Mouse (Mus musculus): ENCODE data around the gene Unc80. TPM values are rescaled to one million over a fixed set of nuclear protein-coding genes. Genes with fewer than 3 reads are reported as not detected.
A peak's percentile ranks its signal among the peaks of the same experiment; 100 is the strongest.

Unc80 gene
- total RNA-seq (2021): 10 to 100 TPM; 14.3 to 15.8 TPM
- long read RNA-seq, experiment 1: 0 reads
- long read RNA-seq, experiment 2, partial matches to known transcripts: 0 of 1 reads
- long read RNA-seq, experiment 2, other reads (novel, unspliced or antisense): 1 of 1 reads

DNA sequence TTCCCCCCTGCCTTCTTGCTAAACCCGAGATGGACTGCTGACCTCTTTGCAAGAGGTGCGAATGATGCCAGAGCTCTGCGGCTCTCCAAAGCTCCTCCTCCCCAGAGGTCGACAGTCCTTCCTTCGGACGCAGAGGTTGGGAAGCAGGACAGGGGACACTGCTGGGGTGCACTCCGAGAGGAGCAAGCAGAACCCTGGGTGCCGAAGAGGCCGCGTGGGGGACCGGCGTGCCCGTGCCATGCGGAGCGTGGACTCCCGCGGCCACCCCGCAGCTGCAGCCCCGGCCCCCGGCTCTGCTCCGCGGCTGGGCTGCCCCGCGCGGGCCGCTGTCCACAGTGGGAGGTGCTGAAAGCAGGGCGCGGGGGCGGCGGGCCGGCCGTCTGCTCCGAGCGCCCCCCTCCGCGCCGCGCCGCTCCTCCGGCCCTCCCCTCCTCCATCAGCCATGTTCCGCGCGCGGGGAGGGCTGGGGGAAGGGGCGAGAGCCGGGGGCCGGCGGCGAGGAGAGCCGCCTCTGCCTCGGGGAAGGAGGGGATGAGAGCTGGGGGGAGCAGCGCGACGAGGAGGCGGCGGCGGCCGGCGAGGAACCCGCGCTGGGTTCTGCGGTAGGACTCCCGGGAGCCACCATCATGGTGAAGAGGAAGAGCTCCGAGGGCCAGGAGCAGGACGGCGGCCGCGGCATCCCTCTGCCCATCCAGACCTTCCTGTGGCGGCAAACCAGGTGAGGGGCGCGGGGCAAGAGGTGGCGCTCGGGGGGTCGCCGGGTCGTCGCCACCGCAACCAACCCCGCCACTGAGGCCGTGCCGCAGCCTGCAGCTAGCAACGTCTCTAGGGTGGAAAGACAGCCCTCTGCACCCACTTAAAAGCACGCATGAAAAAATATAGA lies at the start of gene Unc80:
Gene Unc80 (plus strand): TSS at position 547 of the 883 bp plus-strand sequence.
- peak; percentile 37 to 48 for DNase-seq (ENCODE audit: low spot score in 2 of 2)

DNA sequence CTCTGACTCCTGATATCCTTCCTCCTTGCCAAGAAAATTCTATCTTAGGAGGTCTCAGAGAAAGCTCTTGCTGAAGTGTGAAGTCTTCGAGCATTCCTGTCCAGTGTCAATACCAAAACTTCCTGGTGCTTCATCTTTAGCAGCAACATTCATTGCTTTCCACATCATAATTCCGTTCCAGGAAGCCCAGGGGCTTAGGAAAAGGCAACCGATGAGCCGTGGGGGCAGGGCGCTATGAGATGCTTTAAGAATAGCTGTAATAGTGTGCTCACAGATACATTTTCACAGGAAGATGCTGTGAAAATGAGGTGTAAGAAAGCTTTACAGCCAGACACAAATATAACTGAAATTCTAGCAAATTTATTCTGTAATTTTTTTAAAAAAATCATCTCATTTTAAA lies 42.1 kb upstream of the Unc80 start:
- no peak for DNase-seq (ENCODE audit: low spot score in 2 of 2)

DNA sequence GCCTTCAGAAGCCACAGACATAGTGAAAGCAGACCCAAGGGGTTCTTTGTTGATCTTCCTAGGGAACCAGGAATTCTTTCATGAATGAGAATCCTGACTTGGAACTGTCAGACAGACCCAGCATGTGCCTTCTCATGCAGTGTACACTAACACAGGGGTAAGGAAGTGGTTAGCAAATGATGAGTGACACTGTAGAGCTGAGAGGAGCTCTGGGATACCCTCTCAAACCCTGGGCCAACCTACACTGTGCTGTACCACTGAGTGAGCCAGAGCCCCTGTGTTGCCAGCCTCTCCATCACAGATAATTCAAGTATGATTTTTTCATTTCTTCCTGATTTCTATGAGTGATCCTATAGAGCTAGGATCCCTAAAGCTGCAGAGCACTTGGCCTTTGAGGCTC lies 37.2 kb upstream of the Unc80 start:
- DNase-seq (ENCODE audit: low spot score in 2 of 2): no peak

DNA sequence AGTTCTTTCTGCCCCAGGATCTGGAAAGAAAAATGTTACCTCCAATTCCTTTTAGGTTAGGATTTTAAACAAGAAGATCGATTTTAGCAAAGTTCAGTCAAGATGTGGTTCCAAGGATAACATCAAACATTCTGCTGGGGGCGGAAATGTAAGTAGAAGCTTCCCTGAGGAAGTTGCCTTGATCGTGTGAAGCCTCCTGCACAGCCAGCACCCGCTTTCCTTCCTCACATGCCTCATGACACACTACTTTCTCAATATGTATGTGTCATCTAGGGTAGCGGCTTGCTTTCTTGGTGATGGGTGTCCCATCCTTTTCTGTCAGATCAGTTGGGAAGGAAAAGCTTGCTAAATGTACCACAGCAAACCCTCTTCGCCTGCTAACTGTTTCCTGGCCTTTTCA lies 36.7 kb upstream of the Unc80 start:
- no peak for DNase-seq (ENCODE audit: low spot score in 2 of 2)

DNA sequence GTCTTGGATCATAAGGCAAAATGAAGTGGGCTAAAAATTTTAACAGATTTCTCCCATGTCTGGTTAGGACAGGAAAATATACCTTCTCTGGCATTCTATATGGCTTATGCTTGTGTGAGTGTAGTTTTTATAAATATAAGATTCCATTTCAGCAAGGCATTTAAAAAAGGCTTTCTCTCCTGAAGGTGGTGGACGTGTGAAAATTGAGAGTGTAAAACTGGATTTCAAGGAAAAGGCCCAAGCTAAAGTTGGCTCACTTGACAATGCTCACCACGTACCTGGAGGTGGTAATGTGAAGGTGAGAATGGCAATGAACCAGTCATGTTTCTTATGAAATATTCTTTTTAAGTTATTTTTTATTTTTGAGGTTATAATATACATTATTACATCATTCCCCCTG lies 30.1 kb upstream of the Unc80 start:
- no peak for DNase-seq (ENCODE audit: low spot score in 2 of 2)

DNA sequence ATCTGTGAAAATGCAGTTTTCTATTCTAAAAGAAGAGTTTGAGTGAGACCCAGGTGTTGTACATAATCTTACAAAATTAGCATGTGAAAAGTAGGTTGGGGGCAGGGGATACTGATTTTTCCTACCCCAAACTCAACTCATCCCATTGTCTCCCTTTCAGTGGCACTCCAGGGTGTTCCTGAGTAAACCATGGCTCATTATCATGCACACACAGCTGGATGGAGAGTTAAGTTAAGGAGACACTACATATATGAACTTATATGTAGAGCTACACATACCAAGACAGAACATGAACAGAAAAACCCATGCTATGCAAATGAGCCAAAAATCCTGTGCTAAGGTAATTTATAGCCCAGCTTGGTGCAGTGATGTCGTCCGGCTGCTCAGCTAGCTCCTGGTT lies 25.2 kb upstream of the Unc80 start:
- DNase-seq (ENCODE audit: low spot score in 2 of 2): no peak

DNA sequence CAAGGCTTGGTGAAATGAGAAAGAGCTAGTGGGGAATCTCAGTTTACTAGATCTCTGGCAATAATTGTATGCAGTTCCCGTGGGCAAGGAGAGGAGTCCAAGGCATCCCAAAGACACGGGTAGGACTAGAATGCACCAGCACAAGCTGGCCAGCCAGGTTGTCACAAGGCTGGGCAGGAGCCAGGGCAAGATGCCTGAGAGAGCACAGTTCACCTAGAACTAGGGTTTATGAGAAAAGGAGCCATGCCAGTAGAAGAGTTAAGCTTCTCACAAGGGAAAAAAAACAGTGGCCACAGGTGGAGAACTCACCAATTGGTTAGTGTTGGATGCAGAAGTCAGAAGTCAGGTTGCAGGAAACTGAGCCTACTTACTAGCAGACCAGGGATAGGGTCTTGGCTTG lies 18.7 kb upstream of the Unc80 start:
- DNase-seq (ENCODE audit: low spot score in 2 of 2): no peak

DNA sequence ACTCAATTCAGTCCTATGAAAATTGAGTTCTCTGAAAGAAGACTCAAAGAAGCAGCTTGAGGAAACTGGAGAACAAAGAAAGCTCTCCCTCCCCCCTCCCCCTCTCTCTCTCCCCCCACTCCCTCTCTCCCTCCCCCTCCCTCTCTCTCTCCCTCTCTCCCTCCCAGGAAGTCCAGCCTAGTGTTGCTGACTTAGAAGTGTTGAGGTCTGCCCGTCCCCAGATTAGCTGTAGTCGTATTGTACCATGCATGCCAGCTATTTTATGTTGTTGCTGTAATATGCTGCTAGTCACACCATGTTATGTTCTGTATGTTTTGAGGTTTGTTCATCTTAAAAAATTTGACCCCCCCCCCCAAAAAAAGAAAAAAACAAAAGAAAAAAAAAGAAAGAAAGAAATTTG lies 11.6 kb upstream of the Unc80 start:
- no peak for DNase-seq (ENCODE audit: low spot score in 2 of 2)

DNA sequence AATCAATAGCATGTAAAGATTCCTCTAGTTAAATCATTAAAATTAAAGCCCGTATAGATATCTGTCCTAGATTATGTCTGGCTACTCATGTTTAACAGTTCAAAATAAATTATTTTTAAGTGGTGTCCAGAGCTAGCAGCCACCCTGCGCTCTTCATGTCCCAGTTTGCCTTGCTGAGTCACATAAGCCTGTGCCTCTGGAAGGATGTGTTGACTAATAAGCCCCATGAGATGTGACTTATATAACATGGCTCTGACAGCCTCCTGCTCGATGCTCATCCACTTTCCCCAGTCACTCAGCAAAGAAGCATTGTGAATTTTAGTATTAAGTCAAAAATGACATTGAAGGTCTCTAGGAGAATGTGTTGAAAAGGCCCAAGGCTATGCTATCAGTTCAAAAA lies 10.4 kb upstream of the Unc80 start:
- no peak for DNase-seq (ENCODE audit: low spot score in 2 of 2)

DNA sequence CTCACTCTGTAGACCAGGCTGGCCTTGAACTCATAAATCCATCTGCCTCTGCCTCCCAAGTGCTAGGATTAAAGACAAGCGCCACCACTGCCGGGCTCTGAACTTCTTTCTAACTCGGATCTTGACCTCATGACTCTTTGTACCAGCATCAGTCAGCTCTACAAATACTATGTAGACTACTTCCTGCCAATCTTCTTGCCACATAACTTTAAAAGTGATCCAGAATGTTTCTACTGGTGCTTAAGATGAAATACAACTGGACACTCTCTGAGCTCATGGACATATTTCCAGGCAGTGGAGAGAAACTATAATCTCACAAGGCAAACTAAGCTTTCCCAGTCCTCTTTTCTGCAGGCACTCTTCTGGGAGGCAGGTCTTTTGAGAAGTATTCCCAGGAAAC lies 8.8 kb upstream of the Unc80 start:
- DNase-seq (ENCODE audit: low spot score in 2 of 2): no peak

DNA sequence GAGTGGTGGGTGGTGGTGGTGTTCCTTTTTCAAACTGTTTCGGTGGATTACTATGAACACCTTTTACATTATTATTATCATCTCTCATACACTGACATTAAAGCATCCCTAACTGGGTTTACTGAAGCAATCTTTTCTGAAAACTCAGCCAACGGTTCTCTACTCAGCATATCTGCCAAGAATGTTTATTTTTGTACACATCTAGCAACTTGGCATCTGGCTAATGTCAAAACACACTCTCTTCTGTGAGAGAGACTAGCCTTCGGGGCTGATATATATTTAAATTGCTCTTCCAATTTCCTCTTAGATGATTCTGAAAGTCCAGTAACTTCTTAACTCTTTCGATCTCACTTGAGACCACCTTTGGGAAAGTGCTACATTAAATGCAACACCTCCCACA lies 7.3 kb upstream of the Unc80 start:
- DNase-seq (ENCODE audit: low spot score in 2 of 2): no peak

DNA sequence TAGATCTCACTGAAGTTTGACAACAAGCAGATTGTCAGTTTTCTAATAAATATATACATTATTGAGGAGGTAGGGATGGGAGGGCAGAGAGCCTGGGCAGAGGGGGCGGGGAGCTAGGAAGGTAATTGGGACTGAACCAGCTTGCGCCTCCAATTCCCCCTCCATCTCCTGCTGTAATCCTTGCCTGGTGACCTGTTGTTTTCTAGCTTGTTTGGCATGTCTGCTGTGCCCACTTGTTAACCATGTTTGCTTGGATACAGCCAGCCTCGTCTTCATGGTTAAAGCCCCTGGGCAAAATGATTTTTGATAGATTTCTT lies 495 bp downstream of the Unc80 start:
- DNase-seq (ENCODE audit: low spot score in 2 of 2): no peak

DNA sequence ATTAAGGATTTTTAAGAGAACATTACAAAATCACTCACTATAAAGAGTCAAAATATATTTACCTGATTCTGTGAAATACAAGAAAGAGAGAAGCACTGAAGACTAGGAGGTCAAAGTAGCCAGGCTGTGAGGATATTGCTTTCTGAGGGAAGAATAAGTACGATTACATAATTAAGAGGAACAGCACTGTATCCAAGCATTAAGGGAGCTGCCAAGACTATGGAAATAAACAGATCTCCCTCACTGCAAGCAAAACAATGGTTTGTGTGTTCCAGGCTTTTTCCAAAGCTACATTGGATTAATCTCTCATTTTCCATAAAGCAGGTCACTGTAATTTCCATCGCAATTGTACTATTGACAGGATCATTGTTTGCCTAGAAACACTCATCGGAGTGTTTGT lies 14.6 kb downstream of the Unc80 start:
- DNase-seq (ENCODE audit: low spot score in 2 of 2): no peak

DNA sequence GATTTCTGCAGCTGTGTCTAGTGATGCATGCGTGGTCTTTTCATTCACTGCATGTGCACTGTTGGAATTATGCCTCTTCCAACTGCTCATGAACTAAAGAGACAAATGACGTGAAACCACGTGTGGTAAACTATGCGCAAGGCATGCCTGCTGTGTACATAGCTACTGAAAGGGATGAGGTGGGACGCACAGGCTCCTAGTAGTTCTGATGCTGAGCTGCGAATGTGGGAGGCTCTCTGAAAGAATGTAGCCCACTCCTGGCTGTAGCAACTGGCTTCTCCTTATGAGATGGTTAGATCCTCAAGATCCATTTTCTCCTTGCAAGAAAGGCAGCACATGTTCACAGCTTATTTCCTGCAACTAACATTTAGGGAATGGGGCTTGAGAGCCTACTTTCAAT lies 24.9 kb downstream of the Unc80 start:
- DNase-seq (ENCODE audit: low spot score in 2 of 2): no peak

DNA sequence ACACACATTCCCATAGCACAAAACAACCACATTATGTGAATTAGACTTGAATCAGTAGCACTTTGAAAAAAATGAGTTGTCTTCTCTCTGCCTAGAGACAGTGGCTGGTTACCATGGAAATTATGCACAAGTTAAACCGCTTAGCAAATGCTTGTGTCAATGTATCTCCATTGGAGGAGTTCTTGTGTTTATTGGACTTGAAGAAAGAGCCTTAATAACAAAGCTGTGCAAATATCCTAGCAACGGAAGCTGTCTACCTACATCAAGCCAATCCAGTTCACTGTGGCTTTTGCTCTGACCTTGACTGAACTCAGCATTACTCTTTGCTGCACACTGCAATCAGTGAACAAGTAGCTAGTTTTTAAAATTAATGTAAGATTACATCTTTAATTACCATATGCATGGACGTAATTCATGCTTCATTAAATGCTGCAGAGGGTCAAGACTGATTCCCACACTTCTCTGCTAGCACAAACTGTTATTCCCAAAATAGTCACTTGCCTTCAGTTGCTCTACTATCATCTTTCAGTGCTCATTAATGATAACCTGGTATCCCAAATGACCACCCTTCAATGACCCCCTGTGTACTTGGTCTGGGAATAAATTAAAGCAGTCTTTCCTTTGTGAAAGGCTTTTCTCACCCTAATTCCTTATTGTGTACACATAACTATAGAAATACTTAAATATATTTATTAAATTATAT lies 27.3 kb downstream of the Unc80 start:
- DNase-seq (ENCODE audit: low spot score in 2 of 2): no peak

DNA sequence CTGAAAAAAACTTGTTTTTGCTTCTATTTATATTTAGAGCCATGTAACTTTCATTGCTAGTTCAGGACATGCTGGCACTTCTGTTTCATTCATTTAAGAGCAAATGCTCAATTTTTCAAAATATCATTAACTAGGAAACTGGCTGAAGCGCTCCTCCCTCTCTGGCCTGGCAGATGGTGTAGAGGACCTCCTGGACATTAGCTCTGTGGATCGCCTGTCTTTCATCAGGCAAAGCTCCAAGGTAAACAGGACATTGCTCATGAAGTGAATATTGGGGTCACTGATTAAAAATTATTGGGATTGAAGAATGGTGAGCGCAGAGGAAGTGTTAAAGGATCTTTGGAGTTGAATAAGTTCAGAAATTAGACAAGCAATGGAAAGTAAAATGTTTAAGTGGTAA lies 82.6 kb downstream of the Unc80 start:
- DNase-seq (ENCODE audit: low spot score in 2 of 2): no peak

DNA sequence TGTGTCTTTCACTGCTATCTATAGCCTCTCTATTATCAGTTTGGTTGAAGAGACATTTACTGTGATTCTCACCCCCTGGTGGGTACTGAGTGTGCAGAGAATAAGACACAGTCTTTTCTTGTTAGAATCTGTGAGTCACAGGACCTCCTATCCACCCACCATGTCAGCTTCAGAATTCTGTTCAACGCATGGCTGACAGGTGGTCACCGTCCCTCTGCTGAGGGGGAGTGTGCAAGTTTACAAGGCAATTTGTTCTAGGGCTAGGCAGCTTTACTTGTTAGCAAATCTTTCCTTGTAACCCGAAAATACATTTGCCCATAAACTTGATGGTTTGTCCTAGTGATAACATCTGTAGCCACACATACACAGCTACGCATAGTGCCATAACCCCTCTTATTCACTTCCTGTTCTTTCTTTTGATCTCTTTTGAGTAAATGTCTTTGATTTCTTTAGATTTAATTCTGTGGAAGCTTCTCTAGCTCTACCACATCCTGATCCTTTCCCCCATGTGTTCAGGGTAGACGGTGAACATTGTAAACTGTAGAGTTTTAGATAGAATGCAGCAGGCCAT lies 84.3 kb downstream of the Unc80 start:
- DNase-seq (ENCODE audit: low spot score in 2 of 2): no peak

DNA sequence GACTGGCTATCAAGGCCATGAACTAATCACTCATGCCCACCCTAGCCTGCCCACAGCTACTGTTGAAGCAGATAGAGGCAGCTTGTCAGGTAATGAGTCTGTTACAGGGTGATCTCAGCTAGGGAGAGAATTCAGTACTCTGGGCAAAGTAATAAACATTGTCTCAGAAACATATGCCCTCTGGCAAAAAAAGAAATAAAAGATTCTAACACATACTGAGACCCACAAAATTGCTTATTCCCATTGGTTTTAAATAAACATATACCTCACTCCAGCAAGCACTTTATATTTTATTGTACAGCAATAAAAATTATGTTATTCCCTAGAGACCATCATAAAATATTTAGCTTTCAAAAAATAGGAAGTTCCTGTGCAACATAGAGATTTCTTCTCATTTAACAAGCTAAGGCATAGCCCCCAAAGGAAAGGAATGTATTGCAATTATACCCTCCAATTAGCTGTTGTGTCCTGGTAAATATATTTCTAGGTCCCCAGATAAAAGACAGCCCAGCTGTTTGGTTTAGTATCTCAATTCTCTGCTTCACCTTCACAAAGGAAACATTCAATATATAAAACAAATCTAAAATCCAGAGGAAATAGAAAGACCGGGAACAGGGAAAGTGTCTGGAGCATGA lies 93.6 kb downstream of the Unc80 start:
- DNase-seq (ENCODE audit: low spot score in 2 of 2): no peak

DNA sequence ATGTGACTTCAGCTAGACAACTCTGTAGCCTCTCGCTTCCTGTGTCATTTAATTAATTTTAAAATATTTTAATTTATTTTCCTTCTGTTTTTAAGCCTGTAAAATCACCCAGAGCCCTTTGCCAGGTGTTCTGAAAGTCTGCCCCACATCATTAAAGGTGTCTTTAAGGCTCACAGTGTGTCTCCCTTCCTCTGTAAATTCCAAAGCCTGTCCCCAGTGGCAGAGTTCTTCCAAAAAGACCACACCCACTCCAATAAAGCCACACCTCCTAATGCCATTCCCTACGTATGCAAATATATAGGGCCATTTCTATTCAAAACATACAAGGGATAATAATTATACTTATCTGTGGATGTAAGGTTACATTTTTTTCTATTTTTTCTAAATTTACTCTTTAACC lies 94.2 kb downstream of the Unc80 start:
- DNase-seq (ENCODE audit: low spot score in 2 of 2): no peak

DNA sequence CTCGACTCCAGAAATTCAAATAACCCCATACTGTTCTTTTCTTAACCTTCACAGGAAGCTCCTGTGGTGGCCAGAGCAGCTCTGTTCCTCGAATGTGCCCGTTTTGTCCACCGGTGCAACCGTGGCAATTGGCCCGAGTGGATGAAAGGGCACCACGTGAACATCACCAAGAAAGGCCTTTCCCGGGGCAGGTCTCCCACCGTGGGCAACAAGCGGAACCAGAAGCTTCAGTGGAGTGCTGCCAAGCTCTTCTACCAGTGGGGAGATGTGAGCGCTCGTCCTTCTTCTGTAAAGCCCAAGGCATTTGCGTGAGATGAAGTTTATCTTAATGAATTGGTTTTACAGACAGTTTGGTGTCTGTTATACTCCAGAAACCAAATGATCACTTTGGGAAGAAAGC lies 101.6 kb downstream of the Unc80 start:
- DNase-seq (ENCODE audit: low spot score in 2 of 2): no peak

DNA sequence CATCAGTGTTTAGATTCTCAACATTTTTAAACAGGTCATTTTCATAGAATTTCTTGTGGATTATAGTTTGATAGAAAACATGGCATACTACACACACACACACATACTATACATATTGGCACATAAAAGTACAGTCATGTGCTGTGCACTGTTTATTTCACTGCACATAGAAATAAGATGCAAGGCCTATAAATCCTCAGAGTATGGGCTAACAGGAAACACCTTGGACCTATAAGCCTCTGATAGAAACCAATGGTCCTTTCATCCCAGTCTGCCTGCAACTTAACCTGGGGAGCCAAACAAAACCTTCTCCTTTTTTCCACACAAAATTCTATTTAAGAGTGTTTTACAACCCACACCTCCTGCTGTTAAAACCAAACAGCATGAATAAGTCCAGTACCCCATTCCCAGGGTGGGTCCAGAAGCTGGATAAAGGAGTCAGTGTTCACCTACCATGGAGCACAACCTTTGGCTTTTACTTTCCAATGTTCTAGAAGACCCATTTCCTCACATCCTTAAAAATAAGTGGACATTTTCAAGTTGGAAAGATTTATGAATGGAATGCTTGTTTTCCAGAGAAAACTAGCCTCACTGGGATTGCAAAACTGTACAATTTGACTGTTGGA lies 129.1 kb downstream of the Unc80 start:
- no peak for DNase-seq (ENCODE audit: low spot score in 2 of 2)
